Mouse (Mus musculus) hematopoietic stem cell, adult 5-6 weeks (primary cell): ENCODE results near the gene Manf. TPM values are rescaled to one million over a fixed set of nuclear protein-coding genes. Genes with fewer than 3 reads are reported as not detected.

Source experiments
- ATAC-seq, 2 experiments: fragments of 125-278 bp in 1 of 2; replicated peaks in 1 of 2; 2 replicates each; pipeline ENCODE4 v1.8.0; 2016 to 2017; ENCODE audit warnings: inconsistent platforms in 2 of 2, mild to moderate bottlenecking in 2 of 2, moderate number of reproducible peaks in 2 of 2, low read depth in 1 of 2, moderate TSS enrichment in 1 of 2; ENCODE audit not compliant: low FRiP score in 2 of 2, poor library complexity in 2 of 2, severe bottlenecking in 2 of 2, insufficient read depth in 1 of 2, low TSS enrichment in 1 of 2
- total RNA-seq: library from RNA; stranded (forward); fragments of 172-1452, 232-1000 nt; gene quantifications from 2 replicates; pipeline ENCODE4 v1.2.3, GENCODE M21; 2017

Gene Manf
- total RNA-seq = 152 and 154 TPM in 2 replicates

GRCm38 (mm10) chr9:106891829-106892551 lies at the start of gene Manf:
Gene Manf (minus strand): TSS chr9:106891979.
- ATAC-seq = peak; percentile 91 to 93

- ATAC-seq = no peak
Observed at GRCm38 (mm10) chr9:106934998-106935397, 43.2 kb upstream of the Manf start.

GRCm38 (mm10) chr9:106914878-106915277 lies 23.1 kb upstream of the Manf start:
- no peak for ATAC-seq

GRCm38 (mm10) chr9:106913759-106914158 lies 22.0 kb upstream of the Manf start:
- ATAC-seq = peak in 1 of 2 experiments; percentile 39; a peak in 1 of 4 replicates

GRCm38 (mm10) chr9:106911624-106912023 lies 19.8 kb upstream of the Manf start:
- no peak for ATAC-seq

- peak; percentile 74 to 83 for ATAC-seq
Observed at GRCm38 (mm10) chr9:106908715-106909114, 16.9 kb upstream of the Manf start.

- no peak for ATAC-seq
Observed at GRCm38 (mm10) chr9:106908174-106908573, 16.4 kb upstream of the Manf start.

- no peak for ATAC-seq
Observed at GRCm38 (mm10) chr9:106906597-106906996, 14.8 kb upstream of the Manf start.

GRCm38 (mm10) chr9:106903791-106904134 lies 12.0 kb upstream of the Manf start:
- peak; percentile 54 to 61; a peak in 3 of 4 replicates for ATAC-seq

GRCm38 (mm10) chr9:106903099-106903790 lies 11.5 kb upstream of the Manf start:
- no peak for ATAC-seq

GRCm38 (mm10) chr9:106901596-106901995 lies 9.8 kb upstream of the Manf start:
- no peak for ATAC-seq

GRCm38 (mm10) chr9:106898901-106899300 lies 7.1 kb upstream of the Manf start:
- ATAC-seq = no peak

- ATAC-seq = no peak
Observed at GRCm38 (mm10) chr9:106893327-106893726, 1.5 kb upstream of the Manf start.

- no peak for ATAC-seq
Observed at GRCm38 (mm10) chr9:106892552-106892875, 735 bp upstream of the Manf start.

GRCm38 (mm10) chr9:106891341-106891741 lies 438 bp downstream of the Manf start:
- no peak for ATAC-seq

- ATAC-seq = no peak
Observed at GRCm38 (mm10) chr9:106890496-106891240, 1.1 kb downstream of the Manf start.

- ATAC-seq = no peak
Observed at GRCm38 (mm10) chr9:106889321-106889720, 2.5 kb downstream of the Manf start.

- no peak for ATAC-seq
Observed at GRCm38 (mm10) chr9:106888346-106888745, 3.4 kb downstream of the Manf start.
